Mouse (Mus musculus): ENCODE measurements around the gene Ddb2. TPM values are rescaled to one million over a fixed set of nuclear protein-coding genes. Genes with fewer than 3 reads are reported as not detected.
A peak's percentile ranks its signal among the peaks of the same experiment; 100 is the strongest.

The Ddb2 gene
- polyA plus RNA-seq, 1 experiment from 2014 or later = 11.0 TPM

GRCm38 (mm10) chr2:91167629-91168028 is 69.2 kb downstream of the Ddb2 start:
- H3K4me3 ChIP-seq (ENCODE audit: low read depth, low read length) = no peak overlapping the region
- no peak overlapping the region for H3K27ac ChIP-seq (replicated peaks)
- peaks cover 5% of the 10 kb centered on the region; the same call in 1 of the 2 replicates for H3K36me3 ChIP-seq (ENCODE audit: control insufficient read depth, insufficient read depth, low read length)
- WGBS = 56% methylated on average over 4 of the region's 4 CpGs
- H3K4me2 ChIP-seq (replicated peaks; ENCODE audit: low read depth) = no peak overlapping the region
- H3K9me3 ChIP-seq (ENCODE audit: control insufficient read depth, low read length) = no peaks in the 10 kb centered on the region
- H3K9ac ChIP-seq (ENCODE audit: low read length) = no peak overlapping the region
- DNase-seq (ENCODE audit: low spot score) (no peak), ATAC-seq (ENCODE audit: low FRiP score, low TSS enrichment) (peak; percentile 62; the same call in 1 of the 2 replicates)
- no peaks in the 10 kb centered on the region for H3K27me3 ChIP-seq (ENCODE audit: control insufficient read depth, insufficient read depth, low read length)
- no peaks in the 10 kb centered on the region for H3K4me1 ChIP-seq (replicated peaks; ENCODE audit: control insufficient read depth, insufficient read depth)
- no peak for TF ChIP-seq EP300 (optimal IDR thresholded peaks at IDR 0.05)
- TF ChIP-seq CTCF (IDR thresholded peaks at IDR 0.05; ENCODE audit: low read depth) = no peak

DNA sequence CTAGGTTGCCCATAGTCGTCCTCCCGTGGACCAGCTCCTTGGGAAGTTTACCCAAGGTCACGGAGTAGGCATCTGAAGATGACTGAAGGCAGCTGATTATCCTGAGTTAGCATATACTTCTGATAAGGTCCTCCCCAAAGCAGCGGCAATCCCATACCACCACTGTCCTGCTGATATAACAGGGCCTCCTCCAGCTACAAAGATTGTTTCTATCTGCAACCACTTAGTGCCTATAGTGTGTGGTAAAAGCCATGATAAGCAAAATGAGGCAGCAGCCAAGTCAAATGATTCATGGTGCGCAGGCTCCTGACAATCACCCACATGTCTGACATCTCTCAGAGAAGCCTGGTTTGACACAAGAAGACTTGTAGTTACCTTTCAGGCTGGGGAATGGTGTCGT is 71.8 kb downstream of the Ddb2 start:
- TF ChIP-seq CTCF (IDR thresholded peaks at IDR 0.05; ENCODE audit: low read depth) (no peak), EP300 (optimal IDR thresholded peaks at IDR 0.05) (no peak)
- Histone ChIP-seq H3K4me1 (replicated peaks; ENCODE audit: control insufficient read depth, insufficient read depth) (no peaks in the 10 kb centered on the region), H3K27me3 (ENCODE audit: control insufficient read depth, insufficient read depth, low read length) (no peaks in the 10 kb centered on the region), H3K27ac (replicated peaks) (no peak overlapping the region), H3K4me3 (ENCODE audit: low read depth, low read length) (no peak overlapping the region), H3K4me2 (replicated peaks; ENCODE audit: low read depth) (no peak overlapping the region), H3K36me3 (ENCODE audit: control insufficient read depth, insufficient read depth, low read length) (0 out of 2 replicates have a peak, but pooled peaks cover 4% of the 10 kb centered on the region), H3K9me3 (ENCODE audit: control insufficient read depth, low read length) (no peaks in the 10 kb centered on the region), H3K9ac (ENCODE audit: low read length) (no peak overlapping the region)
- ATAC-seq (ENCODE audit: low FRiP score, low TSS enrichment) = no peak
- DNase-seq (ENCODE audit: low spot score) = no peak
- WGBS = 84% methylated on average over 6 of the region's 6 CpGs

GRCm38 (mm10) chr2:91163532-91163931 is 73.2 kb downstream of the Ddb2 start:
- no peaks in the 10 kb centered on the region for H3K9me3 ChIP-seq (ENCODE audit: control insufficient read depth, low read length)
- TF ChIP-seq CTCF (IDR thresholded peaks at IDR 0.05; ENCODE audit: low read depth) (no peak), EP300 (optimal IDR thresholded peaks at IDR 0.05) (no peak)
- ATAC-seq (ENCODE audit: low FRiP score, low TSS enrichment) (no peak), DNase-seq (ENCODE audit: low spot score) (no peak)
- no peak overlapping the region for H3K4me3 ChIP-seq (ENCODE audit: low read depth, low read length)
- no peaks in the 10 kb centered on the region for H3K4me1 ChIP-seq (replicated peaks; ENCODE audit: control insufficient read depth, insufficient read depth)
- no peak overlapping the region for H3K4me2 ChIP-seq (replicated peaks; ENCODE audit: low read depth)
- no peaks in the 10 kb centered on the region for H3K27me3 ChIP-seq (ENCODE audit: control insufficient read depth, insufficient read depth, low read length)
- no peak overlapping the region for H3K27ac ChIP-seq (replicated peaks)
- H3K9ac ChIP-seq (ENCODE audit: low read length) = no peak overlapping the region
- WGBS = 81% methylated on average over 5 of the region's 5 CpGs
- 0 out of 2 replicates have a peak, but pooled peaks cover 4% of the 10 kb centered on the region for H3K36me3 ChIP-seq (ENCODE audit: control insufficient read depth, insufficient read depth, low read length)

DNA sequence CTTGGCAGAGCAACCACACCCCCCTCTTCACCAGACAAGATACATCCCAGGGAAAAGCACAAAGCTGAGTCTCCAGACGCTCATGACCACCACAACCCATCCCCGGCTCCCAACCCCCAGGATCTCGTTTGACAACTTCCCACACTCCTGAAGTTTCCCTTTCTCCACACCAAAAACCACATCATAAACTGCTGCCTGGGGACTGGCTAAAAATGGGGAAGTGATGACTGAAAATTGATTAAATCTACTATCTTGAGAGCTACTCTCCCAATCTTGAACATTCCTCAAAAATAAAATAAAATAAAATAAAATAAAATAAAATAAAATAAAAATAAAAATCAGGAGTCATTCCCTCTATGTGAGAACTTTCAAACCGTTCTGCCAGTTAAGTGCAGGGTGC is 73.8 kb downstream of the Ddb2 start:
- no peak overlapping the region for H3K27ac ChIP-seq (replicated peaks)
- no peak overlapping the region for H3K9ac ChIP-seq (ENCODE audit: low read length)
- no peak for DNase-seq (ENCODE audit: low spot score)
- H3K4me2 ChIP-seq (replicated peaks; ENCODE audit: low read depth) = no peak overlapping the region
- no peak overlapping the region for H3K4me3 ChIP-seq (ENCODE audit: low read depth, low read length)
- 0 out of 2 replicates have a peak, but pooled peaks cover 4% of the 10 kb centered on the region for H3K36me3 ChIP-seq (ENCODE audit: control insufficient read depth, insufficient read depth, low read length)
- no peaks in the 10 kb centered on the region for H3K9me3 ChIP-seq (ENCODE audit: control insufficient read depth, low read length)
- no peaks in the 10 kb centered on the region for H3K27me3 ChIP-seq (ENCODE audit: control insufficient read depth, insufficient read depth, low read length)
- TF ChIP-seq EP300 (optimal IDR thresholded peaks at IDR 0.05) = no peak
- H3K4me1 ChIP-seq (replicated peaks; ENCODE audit: control insufficient read depth, insufficient read depth) = no peaks in the 10 kb centered on the region
- WGBS = 82% methylated on average over 4 of the region's 4 CpGs
- no peak for ATAC-seq (ENCODE audit: low FRiP score, low TSS enrichment)

Other genes with a start within 250 kb of the Ddb2 start
- 1.3 and 1.8 TPM in 2 replicates for gene Rapsn, start 201.4 kb downstream of the Ddb2 start, polyA plus RNA-seq (2015; fragmentation: Nextera tagmentation; extraction: Ambion mirVana)
- gene Psmc3, start 183.0 kb downstream of the Ddb2 start, polyA plus RNA-seq (2015; fragmentation: Nextera tagmentation; extraction: Ambion mirVana) = 203 and 211 TPM in 2 replicates
- 19.1 and 19.4 TPM in 2 replicates for gene Slc39a13, start 166.6 kb downstream of the Ddb2 start, polyA plus RNA-seq (2015; fragmentation: Nextera tagmentation; extraction: Ambion mirVana)
- 6.4 and 7.0 TPM in 2 replicates for gene Spi1, start 154.6 kb downstream of the Ddb2 start, polyA plus RNA-seq (2015; fragmentation: Nextera tagmentation; extraction: Ambion mirVana)
- 0.02 and 0.07 TPM in 2 replicates for gene Mybpc3, start 118.8 kb downstream of the Ddb2 start, polyA plus RNA-seq (2015; fragmentation: Nextera tagmentation; extraction: Ambion mirVana)
- gene Madd, start 53.1 kb downstream of the Ddb2 start, polyA plus RNA-seq (2015; fragmentation: Nextera tagmentation; extraction: Ambion mirVana) = 7.5 and 8.7 TPM in 2 replicates
- gene Nr1h3, start 34.1 kb downstream of the Ddb2 start, polyA plus RNA-seq (2015; fragmentation: Nextera tagmentation; extraction: Ambion mirVana) = 1.8 and 2.2 TPM in 2 replicates
- gene Acp2, start 34.1 kb downstream of the Ddb2 start, polyA plus RNA-seq (2015; fragmentation: Nextera tagmentation; extraction: Ambion mirVana) = 11.6 and 13.5 TPM in 2 replicates
- 46.2 and 52.2 TPM in 2 replicates for gene Pacsin3, start 19.0 kb upstream of the Ddb2 start, polyA plus RNA-seq (2015; fragmentation: Nextera tagmentation; extraction: Ambion mirVana)
- 46.7 and 48.1 TPM in 2 replicates for gene Arfgap2, start 28.0 kb upstream of the Ddb2 start, polyA plus RNA-seq (2015; fragmentation: Nextera tagmentation; extraction: Ambion mirVana)
- gene 1110051M20Rik, start 207.7 kb upstream of the Ddb2 start, polyA plus RNA-seq (2015; fragmentation: Nextera tagmentation; extraction: Ambion mirVana) = 19.1 and 20.3 TPM in 2 replicates
- gene Lrp4, start 220.5 kb upstream of the Ddb2 start, polyA plus RNA-seq (2015; fragmentation: Nextera tagmentation; extraction: Ambion mirVana) = 3.0 and 3.4 TPM in 2 replicates

Measured in stomach, postnatal 0 days (tissue).